Mouse (Mus musculus) liver, embryonic 14.5 days (tissue): ENCODE results near the gene Gm10260. TPM values are rescaled to one million over a fixed set of nuclear protein-coding genes. Genes with fewer than 3 reads are reported as not detected.

Experiments used
- ATAC-seq: fragments of 200-750 bp; cut with Nextera tagmentation; 2 replicates; pipeline ENCODE4 v1.8.0; 2017; ENCODE audit warnings: moderate number of reproducible peaks, mild to moderate bottlenecking, moderate library complexity; ENCODE audit not compliant: insufficient read depth
- DNase-seq, 3 experiments: peaks; one replicate each; pipeline ENCODE4 v3.0.0-alpha.2; 2012 to 2013; ENCODE audit warnings: low read depth in 3 of 3, low spot score in 3 of 3
- H3K27ac ChIP-seq: fragments of 300-500 bp; sonication (generic); 2 replicates; pipeline ENCODE4 v1.5.1; 2014; ENCODE audit warnings: moderate library complexity, mild to moderate bottlenecking, control low read depth, inconsistent platforms
- H3K27me3 ChIP-seq: fragments of 300-500 bp; sonication (generic); 2 replicates; pipeline ENCODE4 v1.6.1; 2014; ENCODE audit warnings: mild to moderate bottlenecking, low read length, moderate library complexity; ENCODE audit not compliant: control insufficient read depth, insufficient read depth
- H3K36me3 ChIP-seq: fragments of 300-500 bp; sonication (generic); replicated peaks from 2 replicates; pipeline ENCODE4 v1.6.1; 2014; ENCODE audit warnings: low read depth; ENCODE audit not compliant: control insufficient read depth, insufficient read depth
- H3K4me1 ChIP-seq, 2 experiments: fragments of 200-500 bp in 1 of 2; fragments of 300-500 bp in 1 of 2; sonication (generic) in 1 of 2; replicated peaks; 2 replicates each; pipeline ENCODE4 v1.6.1; 2012 to 2014; ENCODE audit warnings: antibody characterized with exemption in 1 of 2, inconsistent platforms in 1 of 2, low read length in 1 of 2; ENCODE audit not compliant: control insufficient read depth in 2 of 2, insufficient read depth in 2 of 2
- H3K4me2 ChIP-seq: fragments of 300-500 bp; sonication (generic); 2 replicates; pipeline ENCODE4 v1.6.1; 2014; ENCODE audit warnings: low read depth, mild to moderate bottlenecking, control low read depth, moderate library complexity
- H3K4me3 ChIP-seq, 2 experiments: fragments of 200-500 bp in 1 of 2; fragments of 300-500 bp in 1 of 2; sonication (generic) in 1 of 2; 2 replicates each; pipeline ENCODE4 v1.5.1; 2012 to 2014; ENCODE audit warnings: low read depth in 2 of 2, low read length in 2 of 2, mild to moderate bottlenecking in 2 of 2, control low read depth in 1 of 2, inconsistent platforms in 1 of 2, moderate library complexity in 1 of 2; ENCODE audit not compliant: insufficient read depth in 1 of 2
- H3K9ac ChIP-seq: fragments of 300-500 bp; sonication (generic); replicated peaks from 2 replicates; pipeline ENCODE4 v1.6.1; 2014; ENCODE audit warnings: mild to moderate bottlenecking, control low read depth, moderate library complexity
- H3K9me3 ChIP-seq: fragments of 300-500 bp; sonication (generic); 2 replicates; pipeline ENCODE4 v1.6.1; 2016; ENCODE audit warnings: low read length, mixed read lengths; ENCODE audit not compliant: control insufficient read depth
- CTCF ChIP-seq: IDR thresholded peaks from 2 replicates; pipeline ENCODE4 v1.5.1; 2016; ENCODE audit warnings: antibody characterized with exemption, low read depth, control low read depth
- EP300 ChIP-seq: IDR thresholded peaks from 2 replicates; pipeline ENCODE4 v1.6.1; 2016; ENCODE audit warnings: antibody characterized with exemption, low read depth
- WGBS: fragments of 180-500 bp; shearing (Covaris S2); extraction: QIAGEN DNeasy Blood & Tissue Kit; methylation state at CpG from one replicate; pipeline ENCODE4 v1.1.7; 2014; ENCODE audit not compliant: insufficient replicate concordance; 5-methylcytosine and 5-hydroxymethylcytosine counted together
- polyA plus RNA-seq, 2 experiments: library from polyadenylated mRNA; depleted of rRNA in 1 of 2; stranded (reverse) in 1 of 2; unstranded in 1 of 2; fragments of >200 nt; fragmentation: Nextera tagmentation in 1 of 2; extraction: Ambion mirVana in 1 of 2; gene quantifications; 2 replicates each; pipeline versions ENCODE4 v1.2.1 to v1.2.3; 2012 to 2014

The Gm10260 gene
- polyA plus RNA-seq, 2 experiments = 0.99 to 3.7 TPM

DNA sequence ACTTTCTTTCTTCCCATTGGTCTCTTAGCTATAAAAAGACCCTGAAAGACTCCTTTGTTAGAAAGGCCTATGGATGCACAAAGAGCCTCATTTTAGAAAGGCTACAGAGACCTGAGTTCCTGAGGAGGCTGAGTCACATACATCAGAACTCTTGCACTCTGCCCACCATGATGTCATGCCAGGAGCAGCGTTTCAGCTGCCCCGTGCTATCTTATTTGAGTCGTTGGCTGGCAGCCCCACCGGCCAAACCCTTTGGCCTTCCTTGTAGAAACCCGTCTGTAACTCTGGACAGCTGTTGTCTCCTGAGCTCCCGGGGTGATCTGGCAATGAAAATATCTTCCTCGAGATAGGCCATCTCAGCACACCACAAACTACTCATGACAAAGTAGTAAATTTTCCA is 3.6 kb upstream of the Gm10260 start:
- Histone ChIP-seq H3K27ac (no peak overlapping the region), H3K9ac (no peak overlapping the region), H3K36me3 (no peaks in the 10 kb centered on the region), H3K4me2 (no peak overlapping the region), H3K4me3 (no peak overlapping the region), H3K9me3 (no peaks in the 10 kb centered on the region), H3K4me1 (peaks cover 27 to 28% of the 10 kb centered on the region in 2 experiments), H3K27me3 (no peaks in the 10 kb centered on the region)
- DNase-seq (no peak), ATAC-seq (no peak)
- no peak for TF ChIP-seq CTCF
- TF ChIP-seq EP300 = no peak
- WGBS = 67% methylated on average over 7 of the region's 7 CpGs

DNA sequence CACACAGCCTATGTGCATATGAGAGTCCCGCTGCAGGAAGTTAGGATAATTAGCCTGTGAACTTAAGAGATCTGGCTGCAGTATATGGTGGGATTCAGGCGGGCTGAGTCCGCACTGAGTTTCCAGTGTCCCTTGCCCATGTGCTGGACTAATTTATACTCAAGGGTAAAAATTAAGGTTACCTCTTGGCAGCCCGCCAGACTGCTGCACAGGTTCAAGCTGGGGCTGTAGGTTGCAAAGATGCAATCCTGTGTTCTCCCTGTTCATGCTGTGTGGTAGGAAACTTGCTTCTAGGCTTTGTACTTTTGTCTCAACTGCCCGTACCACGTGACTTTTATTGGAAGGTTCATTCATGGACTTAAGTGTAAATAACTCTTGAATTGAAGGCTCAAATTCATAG is 3.0 kb upstream of the Gm10260 start:
- TF ChIP-seq EP300 (no peak), CTCF (no peak)
- Histone ChIP-seq H3K4me2 (no peak overlapping the region), H3K27ac (no peak overlapping the region), H3K9me3 (no peaks in the 10 kb centered on the region), H3K36me3 (no peaks in the 10 kb centered on the region), H3K27me3 (no peaks in the 10 kb centered on the region), H3K9ac (no peak overlapping the region), H3K4me1 (peaks cover 27 to 28% of the 10 kb centered on the region in 2 experiments), H3K4me3 (no peak overlapping the region)
- DNase-seq = no peak
- no peak for ATAC-seq
- WGBS = 78% methylated on average over 6 of the region's 6 CpGs

DNA sequence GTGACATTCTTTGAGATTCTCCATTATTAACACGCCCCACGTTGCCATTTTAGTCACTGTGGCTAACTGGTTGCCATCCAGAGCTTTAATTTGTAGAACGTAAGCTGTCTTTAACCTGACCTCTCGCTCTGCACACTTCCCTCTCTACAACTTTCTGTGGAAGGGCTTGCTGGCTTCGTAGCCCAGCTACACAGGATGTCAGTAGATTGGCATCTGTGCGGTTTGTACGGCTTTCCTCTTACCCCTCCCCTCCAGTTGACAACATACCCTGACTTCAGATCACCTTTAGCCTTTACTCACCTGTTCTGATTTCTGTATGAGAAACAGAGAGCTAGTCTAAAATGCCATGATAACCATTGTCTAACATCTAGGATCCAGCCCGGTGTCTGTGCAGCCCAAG is 1.7 kb upstream of the Gm10260 start:
- no peak overlapping the region for H3K27ac ChIP-seq
- H3K9ac ChIP-seq = no peak overlapping the region
- H3K36me3 ChIP-seq = no peaks in the 10 kb centered on the region
- DNase-seq (no peak), ATAC-seq (no peak)
- H3K4me2 ChIP-seq = no peak overlapping the region
- 61% methylated on average over 8 of the region's 8 CpGs for WGBS
- no peaks in the 10 kb centered on the region for H3K9me3 ChIP-seq
- H3K4me3 ChIP-seq = no peak overlapping the region
- H3K27me3 ChIP-seq = no peaks in the 10 kb centered on the region
- TF ChIP-seq EP300 = no peak
- TF ChIP-seq CTCF = no peak
- peaks cover 22 to 28% of the 10 kb centered on the region in 2 experiments for H3K4me1 ChIP-seq

DNA sequence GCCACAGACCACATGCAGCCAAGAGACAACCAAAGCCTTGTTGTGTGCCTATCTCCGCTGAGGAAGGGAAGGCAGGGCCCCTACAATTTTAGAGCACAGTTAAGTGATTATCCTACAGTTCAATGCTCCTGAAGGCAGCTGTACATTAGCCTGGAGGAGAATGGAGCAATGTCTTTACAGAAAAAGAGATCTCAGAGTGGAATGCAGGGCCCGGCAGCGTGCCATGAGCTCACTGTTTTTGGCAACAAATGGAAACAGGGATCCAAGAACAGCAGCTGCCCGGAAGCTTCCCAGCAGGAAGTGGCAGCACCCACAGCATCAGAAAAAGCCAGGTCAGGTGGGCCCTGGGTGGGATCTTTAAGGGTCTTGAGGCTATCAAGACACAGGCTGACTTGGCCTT is 3.4 kb downstream of the Gm10260 start:
- H3K36me3 ChIP-seq = no peaks in the 10 kb centered on the region
- DNase-seq = no peak
- WGBS = 82% methylated on average over 4 of the region's 4 CpGs
- no peak for ATAC-seq
- no peak for TF ChIP-seq CTCF
- TF ChIP-seq EP300 = no peak
- no peak overlapping the region for H3K4me2 ChIP-seq
- H3K9me3 ChIP-seq = no peaks in the 10 kb centered on the region
- H3K27me3 ChIP-seq = no peaks in the 10 kb centered on the region
- H3K27ac ChIP-seq = no peak overlapping the region
- H3K4me3 ChIP-seq = no peak overlapping the region
- H3K9ac ChIP-seq = no peak overlapping the region
- H3K4me1 ChIP-seq = peaks cover 0 to 4% of the 10 kb centered on the region in 2 experiments; a peak in 1 of 4 replicates

DNA sequence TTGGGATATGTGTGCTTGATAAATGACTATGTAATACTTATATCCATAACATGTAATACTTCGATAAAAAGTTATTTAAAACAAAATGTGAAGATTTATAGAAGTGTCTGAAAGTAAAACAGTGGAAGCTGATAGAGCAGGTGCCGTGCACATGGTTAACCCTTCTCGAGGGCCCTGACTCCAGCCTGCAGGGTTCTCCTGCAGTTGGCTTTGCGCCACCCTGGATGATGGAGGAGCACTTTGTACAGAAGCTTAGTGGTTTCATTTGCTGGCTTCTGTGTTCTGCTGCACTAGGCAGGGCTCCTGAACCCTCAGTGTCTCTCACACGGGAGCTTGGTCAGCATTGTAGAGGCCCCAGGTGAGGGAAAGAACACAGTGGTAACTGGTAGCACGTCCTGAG is 4.3 kb downstream of the Gm10260 start:
- Histone ChIP-seq H3K36me3 (no peaks in the 10 kb centered on the region), H3K27me3 (no peaks in the 10 kb centered on the region), H3K4me3 (no peak overlapping the region), H3K9me3 (no peaks in the 10 kb centered on the region), H3K27ac (no peak overlapping the region), H3K4me2 (no peak overlapping the region), H3K9ac (no peak overlapping the region), H3K4me1 (0 out of 4 replicates have a peak, but pooled peaks cover 0 to 4% of the 10 kb centered on the region in 2 experiments)
- DNase-seq (no peak), ATAC-seq (no peak)
- TF ChIP-seq CTCF (no peak), EP300 (no peak)
- 81% methylated on average over 6 of the region's 6 CpGs for WGBS
